Mouse (Mus musculus) Muller cell, postnatal 12 days (primary cell): Measurements from ENCODE around the gene Emc3.

Source experiments
- DNase-seq: peaks from one replicate; pipeline ENCODE4 v3.0.0-alpha.2; 2015; ENCODE audit errors: inconsistent ontology term

The Emc3 gene

DNA sequence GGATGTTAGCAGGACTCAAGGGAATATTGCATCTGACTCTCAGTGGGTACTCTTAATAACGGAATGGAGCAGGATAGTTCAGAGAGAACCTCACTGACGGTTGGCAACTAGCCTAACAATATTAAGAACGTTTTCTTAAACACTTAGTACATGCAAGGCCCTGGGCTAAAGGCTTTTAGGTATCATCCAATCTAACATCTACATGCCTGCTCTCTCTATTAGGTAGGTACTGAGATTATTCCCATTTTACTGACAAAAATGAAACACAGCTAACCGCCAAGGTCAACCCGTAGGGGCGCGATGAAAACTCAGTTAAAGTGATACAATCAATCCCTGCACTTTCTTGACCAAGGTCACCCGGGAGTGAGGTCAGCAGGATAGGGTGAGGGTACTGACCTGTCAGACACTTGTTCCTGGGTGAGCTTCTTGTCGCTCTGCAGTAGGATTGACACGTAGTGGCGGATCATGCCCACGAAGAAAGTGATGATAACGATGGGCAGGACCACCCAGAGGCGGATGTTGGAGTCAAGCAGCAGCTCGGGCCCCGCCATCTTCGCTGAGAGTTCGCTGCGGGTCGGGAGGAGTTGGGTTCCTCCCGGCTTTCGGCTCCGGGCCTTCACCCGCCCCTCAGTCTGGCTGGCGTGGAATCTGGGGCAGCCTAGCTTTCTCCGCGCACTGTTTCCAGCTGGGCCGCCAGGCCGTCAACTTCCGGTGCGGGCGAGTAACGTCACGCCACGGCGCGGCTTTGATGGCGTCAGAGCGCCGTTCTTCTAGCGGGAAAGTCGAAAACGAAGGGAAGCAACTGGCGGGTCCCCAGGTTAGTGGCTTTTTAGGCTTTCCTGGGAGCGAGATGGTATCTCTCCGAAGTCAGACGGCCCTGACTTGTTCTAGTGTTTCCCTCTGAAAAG lies at the start of gene Emc3, which contains the start of gene Fancd2:
TSS of gene Emc3 (minus strand) at position 721 of the 908 bp plus-strand sequence.
TSS of gene Fancd2 (plus strand) at position 751 of the 908 bp plus-strand sequence.
- DNase-seq, result peak; percentile 90

DNA sequence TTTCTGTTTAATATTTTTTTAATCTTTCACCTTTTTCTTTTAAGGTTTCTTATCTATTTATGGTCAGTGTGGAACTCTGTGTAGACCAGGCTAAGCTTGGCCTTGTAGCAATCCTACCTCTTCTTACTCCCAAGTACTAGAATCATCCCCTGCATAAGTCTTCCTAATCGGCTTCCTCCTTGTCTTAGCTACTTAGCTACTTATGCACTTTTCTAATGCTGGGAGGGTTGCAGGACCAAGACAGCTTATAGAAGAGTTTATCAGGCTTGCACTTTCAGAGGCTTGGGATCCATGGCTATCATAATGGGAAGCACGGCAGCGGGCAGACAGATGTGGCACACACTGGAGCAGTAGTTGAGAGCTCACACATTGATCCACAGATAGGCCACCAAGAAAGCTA lies 47.9 kb upstream of the Emc3 start:
- no peak for DNase-seq

DNA sequence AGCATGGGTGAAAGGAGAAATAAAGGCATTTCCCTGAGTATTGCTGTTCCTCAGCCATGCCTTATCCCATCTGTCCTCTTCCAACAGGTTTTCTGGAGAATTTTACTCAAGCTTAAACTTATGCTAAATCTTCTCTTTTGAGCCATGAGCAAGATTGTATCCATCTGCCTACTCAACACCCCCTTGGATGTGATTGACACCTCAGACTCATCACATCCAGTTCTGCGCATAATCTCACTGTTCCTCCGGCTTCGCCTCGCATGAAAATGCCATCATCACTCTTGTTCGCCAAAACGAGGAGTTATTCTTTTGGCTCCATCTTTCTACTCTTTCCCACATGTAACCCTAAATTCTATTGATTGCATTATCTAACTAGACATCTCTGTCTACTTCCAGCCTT lies 44.6 kb upstream of the Emc3 start:
- no peak for DNase-seq

DNA sequence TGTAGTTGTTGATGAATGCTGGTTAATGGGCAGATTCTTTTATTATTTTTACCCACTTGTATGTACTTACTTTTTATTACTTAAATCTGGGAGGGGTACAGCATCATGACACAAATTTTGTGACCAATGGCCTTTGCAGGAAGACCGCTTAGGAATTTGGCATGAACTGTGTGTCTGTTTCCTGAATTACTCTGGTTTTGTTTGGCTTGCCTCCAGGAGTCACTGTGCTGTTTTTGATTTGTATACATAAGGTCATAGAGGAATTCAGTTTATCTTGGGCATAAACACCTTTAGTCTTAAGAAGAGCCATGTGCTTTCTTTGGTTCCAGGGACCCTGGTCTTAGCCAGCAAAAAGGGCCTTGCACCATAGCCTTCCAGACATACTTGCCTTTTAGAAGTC lies 33.1 kb upstream of the Emc3 start:
- DNase-seq, result no peak

DNA sequence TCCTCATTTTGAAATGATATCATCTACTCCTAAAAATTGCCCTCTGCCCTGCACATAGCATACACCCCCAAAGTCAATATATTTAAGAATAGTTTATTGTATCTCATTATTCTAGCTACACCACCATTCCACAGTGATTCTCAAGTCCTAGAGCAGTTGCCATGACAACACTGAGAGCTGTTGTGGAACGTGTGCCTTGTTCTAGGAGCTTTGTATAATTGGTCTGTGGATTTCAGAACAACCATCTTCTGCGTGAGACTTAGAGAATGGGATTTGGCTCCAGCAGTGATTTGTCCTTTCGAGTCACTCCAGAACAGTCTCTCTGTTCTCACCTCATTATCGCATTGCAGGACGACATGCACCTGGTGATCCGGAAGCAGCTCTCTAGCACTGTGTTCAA lies 28.3 kb upstream of the Emc3 start:
- DNase-seq, result no peak

DNA sequence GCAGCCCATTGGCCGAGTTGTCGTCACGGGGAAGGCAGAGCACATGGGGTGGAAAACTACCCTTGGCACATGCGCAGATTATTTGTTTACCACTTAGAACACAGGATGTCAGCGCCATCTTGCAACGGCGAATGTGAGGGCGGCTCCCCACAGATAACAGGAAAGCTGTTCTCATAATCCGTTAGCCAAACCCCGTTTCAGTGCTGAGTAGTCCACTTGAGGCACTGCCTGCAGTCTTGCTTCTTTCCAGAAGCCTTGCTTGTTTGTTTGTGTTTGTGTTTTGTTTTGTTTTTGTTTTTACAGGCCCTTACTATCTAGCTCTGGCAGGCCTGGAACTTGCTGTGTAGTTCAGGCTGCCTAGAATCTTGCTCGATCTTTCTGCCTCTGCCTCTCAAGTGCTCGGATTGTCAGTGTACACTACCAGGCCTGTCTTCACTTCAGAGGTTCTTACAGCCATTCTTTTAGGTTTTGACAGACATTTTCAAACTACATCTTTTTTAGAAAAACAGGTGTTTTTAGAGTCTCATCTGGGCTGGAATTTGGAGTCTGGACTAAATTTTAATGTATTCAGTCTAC lies 12.5 kb upstream of the Emc3 start:
- DNase-seq, result no peak

DNA sequence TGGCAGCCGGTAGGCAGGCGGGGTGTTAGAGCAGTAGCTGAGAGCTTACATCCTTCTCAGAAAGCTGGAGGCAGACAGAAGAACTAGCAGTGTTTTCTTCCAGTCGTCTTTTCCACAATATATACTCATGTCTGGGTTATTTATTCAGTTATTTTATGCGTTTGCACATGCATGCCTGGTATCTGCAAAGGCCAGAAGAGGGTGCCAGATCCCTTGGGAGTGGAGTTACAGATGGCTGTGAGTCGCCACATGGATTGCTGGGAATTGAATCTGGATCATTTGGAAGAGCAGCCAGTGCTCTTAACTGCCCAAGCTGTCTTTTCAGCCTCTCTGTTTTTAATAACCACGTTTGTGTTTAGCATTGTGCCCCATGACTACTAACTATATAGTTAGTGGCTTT lies 10.2 kb upstream of the Emc3 start:
- DNase-seq, result no peak

DNA sequence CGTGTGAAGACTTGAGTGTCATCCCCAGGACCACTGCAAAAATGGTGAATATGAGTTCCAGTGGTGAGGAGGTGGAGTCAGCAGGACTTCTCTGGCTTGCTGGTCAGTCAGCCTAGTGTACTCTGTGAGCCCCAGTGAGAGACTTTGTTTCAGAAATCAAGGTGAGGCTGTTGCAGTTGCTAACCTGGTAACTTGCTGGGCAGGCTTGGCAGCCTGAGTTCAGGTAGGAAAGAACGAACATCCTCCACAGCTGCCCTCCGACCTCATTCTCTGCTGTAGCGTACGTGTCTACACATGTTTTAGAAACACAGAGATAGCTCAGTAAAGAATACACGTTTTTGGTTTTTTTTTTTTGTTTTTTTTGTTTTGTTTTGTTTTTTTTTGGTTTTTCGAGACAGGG lies 3.4 kb upstream of the Emc3 start:
- no peak for DNase-seq

DNA sequence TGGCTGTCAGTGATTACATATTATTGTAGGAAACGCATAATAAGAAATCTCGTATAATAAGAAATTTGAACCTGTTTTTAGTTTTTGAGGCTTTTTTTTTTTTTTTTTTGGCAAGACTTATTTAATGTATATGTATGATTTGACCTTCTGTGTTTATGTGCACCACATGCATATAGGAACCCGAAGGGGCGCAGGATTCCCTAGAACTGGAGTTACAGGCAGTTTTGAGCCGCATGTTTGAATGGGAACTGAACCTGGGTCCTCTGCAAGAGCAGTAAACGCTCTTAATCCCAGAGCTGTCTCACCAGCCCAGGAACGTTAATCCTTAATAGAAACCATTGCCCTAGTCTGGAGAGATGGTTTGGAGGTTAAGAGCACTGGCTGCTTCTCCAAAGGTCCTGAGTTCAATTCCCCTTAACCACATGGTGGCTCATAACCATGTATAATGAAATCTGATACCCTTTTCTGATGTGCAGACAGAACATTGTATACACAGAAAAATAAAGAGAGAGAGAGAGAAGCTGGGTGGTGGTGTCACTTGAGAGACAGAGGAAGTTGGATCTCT lies 470 bp upstream of the Emc3 start:
- no peak for DNase-seq

DNA sequence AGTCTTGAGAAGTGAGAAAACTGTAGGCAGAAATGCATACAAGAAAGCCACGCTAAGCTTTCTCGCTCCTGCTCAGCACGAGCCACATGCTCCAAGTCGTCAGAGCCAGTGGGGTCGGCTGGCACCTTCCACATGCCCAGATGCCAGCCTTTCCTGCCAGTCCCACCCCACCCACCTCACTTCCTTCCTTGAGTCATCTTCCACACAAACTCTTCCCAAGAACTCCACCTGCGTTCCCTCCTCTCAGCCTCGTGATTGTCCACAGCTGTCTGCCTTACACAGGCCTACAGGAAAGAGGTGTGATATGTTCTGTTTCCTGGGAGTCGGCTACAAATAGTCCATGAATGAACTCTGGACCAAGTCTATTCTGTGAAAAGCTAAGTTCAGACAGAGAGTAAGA lies 8.0 kb downstream of the Emc3 start:
- DNase-seq, result no peak

DNA sequence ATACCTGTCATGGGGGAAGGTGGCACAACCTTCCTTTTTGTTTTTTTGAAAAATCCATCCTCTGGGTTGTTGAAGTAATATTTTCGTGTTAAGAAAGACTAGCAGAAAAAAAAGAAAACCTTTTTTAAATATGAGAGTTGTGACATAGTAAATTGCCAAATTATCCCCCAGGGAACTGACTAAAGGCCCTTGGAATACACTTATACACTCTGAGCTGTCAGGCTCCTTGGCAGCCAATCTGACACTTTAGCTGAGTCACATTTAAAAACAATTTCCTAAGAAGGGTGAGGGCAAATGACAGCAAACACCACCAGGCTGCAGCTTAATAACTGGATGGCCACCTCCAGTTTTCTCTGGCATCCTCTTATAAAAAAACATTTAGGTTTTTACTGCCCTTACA lies 9.1 kb downstream of the Emc3 start:
- DNase-seq, result no peak

DNA sequence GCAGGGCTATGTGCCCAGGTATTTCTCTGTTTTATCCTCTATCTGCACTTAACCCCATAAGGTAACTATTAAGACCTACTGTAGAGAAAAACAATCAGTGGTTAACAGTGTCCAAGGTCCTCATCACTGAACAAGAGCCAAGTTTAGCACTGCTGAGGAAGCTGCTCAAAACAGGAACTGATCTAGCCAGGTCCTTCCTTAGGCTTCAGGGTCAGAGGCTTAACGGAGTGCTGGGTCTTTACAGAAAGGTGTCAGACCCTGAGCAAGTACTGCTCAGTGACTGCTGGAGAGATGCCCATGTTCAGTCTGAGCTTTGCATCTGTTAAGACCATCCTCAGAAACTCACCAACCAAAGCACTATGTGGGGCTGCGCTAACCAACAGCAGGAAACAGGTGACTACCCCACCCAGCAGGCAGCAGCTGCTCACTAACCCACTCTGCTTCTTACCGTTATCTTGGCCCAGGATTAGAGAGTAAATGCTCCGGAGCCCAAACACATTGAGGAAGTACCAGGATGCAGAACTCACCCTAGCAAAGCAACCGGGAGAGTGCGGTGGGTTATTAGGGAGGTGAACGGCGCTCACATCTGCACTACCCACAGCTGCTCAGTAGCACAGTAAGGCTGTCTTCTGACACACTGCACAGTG lies 13.9 kb downstream of the Emc3 start:
- DNase-seq, result no peak

DNA sequence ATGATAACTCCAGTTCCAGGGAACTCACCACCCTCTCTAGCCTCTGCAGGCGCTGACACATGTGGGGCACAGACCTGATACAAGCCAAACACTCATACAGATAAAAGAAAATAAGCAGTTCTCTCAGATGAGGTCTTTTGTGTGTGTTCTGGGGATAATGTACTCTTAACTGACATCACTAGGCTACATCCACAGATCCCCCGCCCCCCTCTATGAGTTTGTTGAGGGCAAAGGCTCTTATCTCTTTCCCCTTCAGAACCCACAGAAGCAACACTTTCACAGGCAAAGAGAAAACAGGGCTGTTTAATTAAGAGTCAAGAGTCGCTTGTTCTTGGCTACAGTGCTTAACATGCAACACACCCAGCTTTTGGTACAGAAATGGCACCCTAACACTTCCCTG lies 16.9 kb downstream of the Emc3 start:
- DNase-seq, result no peak

DNA sequence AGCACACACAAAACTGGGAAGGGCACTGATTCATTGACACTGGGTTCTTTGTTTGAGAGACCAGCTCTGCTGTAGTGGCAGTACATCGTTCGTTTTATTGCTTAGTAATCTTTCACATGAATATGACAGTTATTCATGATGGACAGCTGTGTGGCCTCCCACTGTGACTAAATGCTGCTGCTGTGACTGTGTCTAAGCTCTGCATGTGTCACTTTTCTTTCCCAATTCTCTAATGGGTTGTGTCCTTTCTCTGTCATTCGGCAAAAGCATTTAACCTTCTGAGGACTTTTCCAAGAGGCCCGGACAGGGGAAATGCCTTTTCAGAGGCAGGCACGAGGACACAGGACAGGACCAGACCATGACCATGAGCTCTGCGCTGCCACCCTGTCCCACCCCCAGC lies 17.5 kb downstream of the Emc3 start:
- no peak for DNase-seq

DNA sequence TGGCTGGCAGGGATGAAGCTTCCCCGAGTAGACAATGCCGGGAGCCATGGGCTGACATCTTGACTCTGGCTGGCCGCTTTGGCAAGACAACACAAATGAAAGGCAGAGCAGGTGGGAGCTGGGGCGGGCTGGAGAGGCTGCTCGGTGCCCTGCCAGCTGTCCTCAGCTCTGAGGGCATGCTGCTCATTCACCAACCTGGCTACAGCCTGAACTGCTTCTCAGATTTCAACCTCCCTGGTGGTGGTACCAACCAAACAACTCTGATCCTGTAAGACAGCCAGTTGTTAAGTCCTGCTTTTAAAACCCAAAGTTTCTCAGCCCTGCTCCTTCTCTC lies 22.5 kb downstream of the Emc3 start:
- no peak for DNase-seq

DNA sequence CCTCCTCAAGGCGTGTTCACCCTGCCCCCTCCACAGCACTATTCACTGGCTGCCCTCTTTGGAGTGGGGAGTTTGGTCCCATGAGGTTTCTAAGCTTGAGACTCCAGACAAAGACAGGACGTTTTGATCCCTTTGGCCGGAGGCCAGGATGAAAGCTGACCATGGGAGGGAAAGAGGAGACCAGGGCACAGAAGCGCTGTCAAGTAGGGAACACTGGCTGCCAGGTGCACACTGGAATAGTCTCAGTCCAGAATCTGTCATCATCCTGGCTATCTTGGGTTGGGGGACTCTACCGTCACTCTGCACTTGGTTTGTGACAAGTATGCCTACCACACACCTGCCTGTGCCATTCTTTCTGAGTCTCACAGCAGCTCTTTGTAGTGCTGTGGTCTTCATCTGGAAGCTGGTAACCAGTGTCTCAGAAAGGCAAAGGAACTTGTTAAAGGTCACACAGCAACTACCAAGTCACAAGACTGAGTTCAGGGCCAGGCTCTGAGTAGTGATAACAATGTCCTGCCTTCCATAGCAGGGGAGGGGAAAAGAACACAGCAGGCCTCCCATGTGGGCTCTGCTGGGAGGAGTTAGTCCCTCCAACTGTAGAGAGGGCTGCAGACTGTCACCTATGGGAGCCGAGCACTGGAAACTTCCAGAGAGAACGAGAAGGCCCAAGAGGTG lies 23.0 kb downstream of the Emc3 start:
- no peak for DNase-seq

DNA sequence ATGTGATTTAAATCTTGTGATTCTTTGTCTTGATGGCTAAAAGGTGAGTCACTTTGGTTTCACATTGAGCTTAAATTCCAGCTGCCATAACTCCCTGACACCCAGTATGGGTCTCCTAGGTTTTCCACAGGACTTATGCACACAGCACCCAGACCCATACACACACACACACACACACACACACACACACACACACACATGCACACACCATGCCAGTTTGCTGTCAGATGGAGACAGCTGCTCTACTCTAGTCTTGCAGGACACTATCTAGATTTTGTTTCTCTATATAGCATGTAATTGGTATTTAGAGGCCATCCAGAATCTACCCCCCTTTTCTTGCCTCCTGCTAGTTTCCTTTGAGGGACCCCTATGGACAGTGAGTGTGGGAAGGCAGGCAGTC lies 24.3 kb downstream of the Emc3 start:
- DNase-seq, result no peak

DNA sequence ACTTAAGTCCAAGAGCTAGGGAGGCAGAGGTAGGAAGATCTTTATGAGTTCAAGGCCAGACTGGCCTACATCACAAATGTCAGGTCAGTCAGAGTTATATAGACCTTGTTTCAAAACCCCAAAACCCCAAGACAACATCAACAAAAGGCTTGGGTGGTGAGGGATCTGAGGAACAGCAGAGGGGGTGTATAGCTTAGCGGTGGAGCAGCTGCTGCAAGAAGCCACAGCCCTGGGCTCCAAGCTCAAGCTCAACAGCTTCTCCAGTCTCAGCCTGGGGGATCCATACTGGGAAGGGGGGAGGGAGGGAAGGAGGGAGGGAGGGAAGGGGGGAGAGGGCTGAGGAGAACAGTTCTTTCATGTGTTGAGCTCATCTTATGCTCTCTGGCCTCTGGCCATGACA lies 25.8 kb downstream of the Emc3 start:
- DNase-seq, result no peak

DNA sequence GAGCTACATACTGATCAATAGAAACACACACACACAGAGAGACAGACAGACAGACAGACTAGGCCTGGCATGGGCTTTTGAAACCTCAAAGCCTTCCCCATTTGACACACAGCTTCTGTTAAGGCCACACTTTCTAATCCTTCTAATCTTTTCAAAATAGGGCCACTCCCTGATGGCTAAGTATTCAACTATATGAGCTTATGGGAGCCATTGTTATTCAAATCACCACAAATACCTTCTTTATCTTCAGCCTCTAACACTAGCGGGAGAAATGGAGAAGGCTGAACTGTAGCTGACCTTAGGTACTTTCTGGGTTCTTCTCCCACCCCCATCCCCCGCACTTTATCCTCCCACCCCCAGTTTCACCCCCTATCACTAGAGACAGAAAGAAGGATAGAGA lies 28.7 kb downstream of the Emc3 start:
- no peak for DNase-seq

DNA sequence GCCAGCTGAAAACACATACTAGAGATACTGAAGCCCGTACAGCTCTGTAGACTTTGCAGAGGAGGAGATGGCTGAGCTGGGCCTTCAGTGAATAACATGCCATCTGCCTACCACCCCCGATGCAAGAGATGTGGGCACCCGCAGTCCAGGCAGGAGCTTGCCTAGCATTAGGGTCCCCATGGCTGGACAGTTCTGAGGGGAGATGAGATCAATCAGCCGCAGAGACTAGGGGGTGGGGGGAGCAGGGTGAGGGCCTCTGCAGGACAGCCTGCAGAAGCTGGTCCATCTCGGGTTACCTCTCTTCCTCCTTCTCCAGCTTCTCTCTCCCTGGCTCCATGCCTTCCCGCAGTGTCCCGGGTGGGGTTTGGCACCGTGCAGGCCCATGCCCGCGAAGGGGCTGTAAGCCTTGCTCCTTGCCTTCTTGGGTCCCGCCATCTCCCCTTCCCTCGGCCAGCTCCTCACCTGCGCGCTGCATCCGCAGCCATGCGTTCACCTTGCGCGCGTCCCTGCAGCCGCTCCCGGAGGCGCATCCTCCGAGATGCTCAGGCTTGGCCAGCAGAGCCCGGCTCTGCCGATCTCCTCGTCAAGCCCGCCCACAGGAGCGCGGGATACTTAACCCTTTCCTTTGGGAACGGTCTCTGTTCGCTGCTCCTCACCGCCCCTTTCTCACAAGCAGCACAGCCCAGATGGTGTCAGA lies 29.9 kb downstream of the Emc3 start, which contains the start of gene Prrt3:
TSS of gene Prrt3 (minus strand) at position 544 of the 697 bp plus-strand sequence.
- DNase-seq, result no peak

DNA sequence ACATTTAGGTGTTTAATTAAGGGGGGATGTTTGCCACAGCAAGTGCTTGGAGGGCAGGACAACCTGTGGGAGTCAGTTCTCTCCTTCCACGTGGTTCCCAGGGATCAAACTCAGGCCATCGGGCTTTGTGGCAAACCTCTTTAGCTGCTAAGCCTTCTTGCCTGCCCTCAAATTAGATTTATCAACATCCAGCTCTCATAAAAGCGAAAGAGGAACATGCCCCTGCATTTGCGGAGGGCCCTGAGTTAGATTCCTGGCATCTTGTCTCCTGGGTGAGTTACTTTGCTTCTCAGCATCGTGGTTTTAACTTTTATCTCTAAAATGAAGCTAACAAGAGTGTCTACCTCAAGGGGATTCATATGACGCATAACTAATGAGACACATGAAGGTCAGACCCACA lies 32.1 kb downstream of the Emc3 start:
- no peak for DNase-seq
